Mouse (Mus musculus): ENCODE measurements at regions not wholly inside any gene's neighbourhood (a gene's known extent, or its start where the extent isn't known, plus 50 kb on each side); places are given as distances from the start of the nearest gene placed in this dataset.
A peak's percentile ranks its signal among the peaks of the same experiment; 100 is the strongest.

- in situ Hi-C loops (cut with MboI; ENCODE audit: low pct_ligation_motif_present, low pct_unique_long_range_greater_than_20kb, low sequenced_read_pairs) (loop anchor here (10.0 kb wide), 2 partner anchors 67 to 113 kb away; partner anchors contain the start of gene Klf7), dilution Hi-C loops (cut with MboI; ENCODE audit: extremely low pct_ligation_motif_present, extremely low pct_unique_long_range_greater_than_20kb, low sequenced_read_pairs) (no loop called here)
- no peaks in the 10 kb centered on the region for H3K9me3 ChIP-seq (replicated peaks; ENCODE audit: low read length)
- H3K27ac ChIP-seq (ENCODE audit: insufficient read depth, low read depth): peak overlapping the region; percentile 97
- H3K79me2 ChIP-seq (replicated peaks; ENCODE audit: control insufficient read depth, extremely low read depth, insufficient read depth, poor library complexity, severe bottlenecking): no peaks in the 10 kb centered on the region
- H3K27me3 ChIP-seq (replicated peaks): no peaks in the 10 kb centered on the region
- H3K4me2 ChIP-seq (ENCODE audit: insufficient read depth, low read depth, poor library complexity, severe bottlenecking): peak overlapping the region; percentile 49
- H3K36me3 ChIP-seq (replicated peaks in 1 of 2; ENCODE audit: control insufficient read depth in 1 of 2, insufficient read depth in 1 of 2, low read length in 1 of 2): no peaks in the 10 kb centered on the region
- H3K9ac ChIP-seq (ENCODE audit: insufficient read depth, low read depth): peak overlapping the region; percentile 49
- no peak overlapping the region for H3K4me3 ChIP-seq (replicated peaks in 1 of 3; ENCODE audit: low read depth in 2 of 3, low read length in 2 of 3, poor library complexity in 1 of 3)
- DNase-seq (ENCODE audit: extremely low read depth): peak; percentile 93
- peaks cover 35 to 71% of the 10 kb centered on the region in 2 experiments for H3K4me1 ChIP-seq (ENCODE audit: control insufficient read depth in 1 of 2, insufficient read depth in 2 of 2)
- TF ChIP-seq MXI1 (IDR thresholded peaks at IDR 0.05; ENCODE audit: low read depth, low read length) (peak; percentile 75; the same call in 1 of the 2 replicates), MAFK (IDR thresholded peaks at IDR 0.05; ENCODE audit: insufficient replicate concordance, low read length) (peak; percentile 62; the same call in 1 of the 2 replicates), ZKSCAN1 (IDR thresholded peaks at IDR 0.05; ENCODE audit: borderline replicate concordance, low read depth, low read length) (no peak), E2F4 (IDR thresholded peaks at IDR 0.05; ENCODE audit: insufficient replicate concordance, low read depth, low read length) (no peak), MAZ (IDR thresholded peaks at IDR 0.05; ENCODE audit: low read depth, low read length) (peak; percentile 96), NRF1 (IDR thresholded peaks at IDR 0.05; ENCODE audit: low read depth, low read length) (no peak), MEF2A (IDR thresholded peaks at IDR 0.05; ENCODE audit: borderline replicate concordance, low read depth, low read length) (peak; percentile 92), IRF4 (IDR thresholded peaks at IDR 0.05; ENCODE audit: low read depth, low read length) (peak; percentile 100), SMC3 (IDR thresholded peaks at IDR 0.05; ENCODE audit: low read depth, low read length) (peak; percentile 21; the same call in 1 of the 2 replicates), ZNF384 (IDR thresholded peaks at IDR 0.05; ENCODE audit: low read depth, low read length) (peak; percentile 55), EP300 (IDR thresholded peaks at IDR 0.05; ENCODE audit: low read length) (peak; percentile 97), HCFC1 (IDR thresholded peaks at IDR 0.05; ENCODE audit: low read depth, low read length) (peak; percentile 55), USF1 (IDR thresholded peaks at IDR 0.05; ENCODE audit: low read depth, low read length) (no peak), JUN (IDR thresholded peaks at IDR 0.05; ENCODE audit: insufficient read depth, low read depth, low read length) (peak; percentile 100), MAX (IDR thresholded peaks at IDR 0.05; ENCODE audit: low read length) (peak; percentile 75; the same call in 1 of the 2 replicates), ZMIZ1 (IDR thresholded peaks at IDR 0.05; ENCODE audit: low read depth, low read length) (peak; percentile 58; the same call in 1 of the 2 replicates), RAD21 (IDR thresholded peaks at IDR 0.05; ENCODE audit: low read depth, low read length) (peak; percentile 17; the same call in 1 of the 2 replicates), CHD2 (IDR thresholded peaks at IDR 0.05; ENCODE audit: low read length) (peak; percentile 86), SIN3A (IDR thresholded peaks at IDR 0.05; ENCODE audit: low read length) (peak; percentile 81), UBTF (IDR thresholded peaks at IDR 0.05; ENCODE audit: low read depth, low read length) (0 out of 2 replicates have a peak, but pooled peaks have one; percentile 68), TCF12 (IDR thresholded peaks at IDR 0.05; ENCODE audit: low read depth, low read length) (peak; percentile 91), USF2 (conservative IDR thresholded peaks at IDR 0.05; ENCODE audit: low read depth, low read length) (no peak), BHLHE40 (IDR thresholded peaks at IDR 0.05; ENCODE audit: low read depth, low read length) (peak; percentile 94), CHD1 (IDR thresholded peaks at IDR 0.05; ENCODE audit: low read depth, low read length) (peak; percentile 95), KAT2A (IDR thresholded peaks at IDR 0.05; ENCODE audit: insufficient replicate concordance, low read length) (no peak), ETS1 (conservative IDR thresholded peaks at IDR 0.05; ENCODE audit: low read depth, low read length) (peak; percentile 96), NELFE (IDR thresholded peaks at IDR 0.05; ENCODE audit: low read depth, low read length) (peak; percentile 43; the same call in 1 of the 2 replicates), JUND (conservative IDR thresholded peaks at IDR 0.05; ENCODE audit: low read depth, low read length) (peak; percentile 100), POLR2AphosphoS2 (IDR thresholded peaks at IDR 0.05; ENCODE audit: low read depth, low read length) (peak; percentile 63; the same call in 1 of the 2 replicates), CTCF (conservative IDR thresholded peaks at IDR 0.05 in 1 of 2, IDR thresholded peaks at IDR 0.05 in 1 of 2; ENCODE audit: low read depth in 2 of 2, low read length in 2 of 2) (no peak), POLR2A (IDR thresholded peaks at IDR 0.05; ENCODE audit: low read depth, low read length) (peak; percentile 36; the same call in 1 of the 2 replicates), GABPA (IDR thresholded peaks at IDR 0.05; ENCODE audit: insufficient replicate concordance, low read depth, low read length) (no peak), TBP (conservative IDR thresholded peaks at IDR 0.05; ENCODE audit: low read depth, low read length) (0 out of 2 replicates have a peak, but pooled peaks have one; percentile 48), MYC (IDR thresholded peaks at IDR 0.05; ENCODE audit: low read depth, low read length) (peak; percentile 84), ZC3H11A (IDR thresholded peaks at IDR 0.05; ENCODE audit: low read depth, low read length) (no peak), ELF1 (IDR thresholded peaks at IDR 0.05; ENCODE audit: low read depth, low read length) (peak; percentile 62), PAX5 (IDR thresholded peaks at IDR 0.05; ENCODE audit: low read length) (no peak)
These were observed 69.4 kb upstream of the Klf7 start for GRCm38 (mm10) chr1:64191242-64192220.

Data from CH12.LX (cell line).